Mouse (Mus musculus) naive thymus-derived CD4-positive, alpha-beta T cell, adult 2 months (primary cell): ENCODE measurements around the gene Olfr521.
"Not testable (repeated sequence)": the region's sequence is repeated elsewhere in the genome, so short reads cannot be mapped to it uniquely, and the experiment has no call there.

Experiments
- DNase-seq: peaks from one replicate; pipeline ENCODE4 v3.0.0-alpha.2; 2011; ENCODE audit warnings: low read depth

Gene Olfr521

DNA sequence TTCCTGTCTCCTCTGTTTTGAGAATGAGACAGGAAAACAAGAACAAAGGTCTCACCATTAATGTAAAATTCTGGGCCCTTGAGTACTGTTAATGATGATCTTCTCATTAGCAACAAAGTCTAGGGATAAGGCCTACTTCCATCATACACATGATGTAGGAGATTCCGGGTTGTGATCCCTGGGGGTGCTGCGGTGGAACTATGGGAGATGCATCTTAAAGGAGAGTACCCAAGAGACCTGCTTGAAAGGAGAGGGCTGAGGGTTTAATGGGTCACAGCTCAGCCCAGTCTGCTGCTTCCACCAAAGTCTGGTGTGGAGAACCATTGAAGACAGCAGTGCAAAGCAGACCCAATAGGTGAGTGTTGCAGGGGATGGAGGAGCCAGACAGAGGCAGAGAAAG lies at the start of gene Olfr521:
TSS of gene Olfr521 (plus strand) at position 301 of the 400 bp plus-strand sequence.
- DNase-seq, result no peak

DNA sequence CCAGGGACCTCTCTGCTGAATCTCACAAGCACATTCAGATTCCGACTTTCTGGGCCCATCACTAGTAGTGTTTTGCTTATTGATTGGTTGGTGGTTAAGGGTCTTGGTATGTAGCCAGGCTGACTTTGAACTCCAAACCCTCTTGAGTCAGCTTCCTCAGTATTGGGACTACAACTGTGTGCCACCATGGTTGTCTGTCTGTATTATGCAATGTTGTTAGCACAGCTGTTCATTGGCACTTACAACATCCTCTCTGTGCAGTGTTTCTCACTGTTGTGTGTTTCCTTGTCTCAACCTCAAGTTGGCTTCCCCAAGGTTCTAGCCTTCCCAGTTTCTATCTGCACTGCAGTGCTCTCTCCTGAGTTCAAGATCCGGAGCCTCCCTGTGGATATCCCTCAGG lies 46.8 kb upstream of the Olfr521 start:
- DNase-seq, result no peak

DNA sequence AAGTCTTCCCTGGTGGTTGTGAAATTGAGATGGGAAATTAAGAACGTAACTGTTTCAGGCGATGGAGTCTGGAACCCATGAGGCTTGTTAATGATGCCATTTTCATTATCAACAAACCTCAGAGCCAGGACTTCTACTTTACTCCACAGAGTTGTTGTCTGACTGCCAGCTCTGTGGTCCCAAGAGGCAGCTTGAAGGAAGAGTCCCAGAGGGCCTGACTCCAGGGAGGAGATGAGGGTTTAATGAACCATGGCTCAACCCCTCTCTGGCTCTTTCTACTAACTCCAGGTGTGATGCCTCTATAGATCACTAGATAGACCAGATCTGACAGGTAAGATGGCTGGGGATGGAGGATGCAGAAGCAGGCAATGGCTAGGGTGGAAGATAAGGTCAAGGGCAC lies 33.3 kb upstream of the Olfr521 start, which contains the start of gene Olfr520:
TSS of gene Olfr520 (plus strand) at position 301 of the 400 bp plus-strand sequence.
- no peak for DNase-seq

DNA sequence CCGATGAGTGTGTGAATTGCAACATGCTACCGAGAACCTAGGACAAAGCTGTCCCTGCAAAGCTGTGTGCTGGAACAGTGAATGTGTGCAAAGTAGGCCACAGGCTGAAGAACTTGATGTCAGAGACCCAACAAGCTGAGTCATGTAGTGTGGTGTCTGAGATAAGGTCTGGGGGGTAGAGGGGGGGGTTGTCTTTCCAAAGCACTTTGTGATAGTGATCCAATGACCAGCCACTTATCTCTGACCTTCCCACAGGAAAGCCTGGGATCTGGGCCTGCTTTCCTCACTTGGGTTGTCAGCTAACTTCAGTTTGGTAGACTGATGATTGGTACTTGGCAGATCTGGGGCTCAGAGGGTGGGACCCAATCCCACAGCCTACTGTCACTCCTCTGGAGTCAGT lies 28.7 kb upstream of the Olfr521 start:
- DNase-seq, result no peak

DNA sequence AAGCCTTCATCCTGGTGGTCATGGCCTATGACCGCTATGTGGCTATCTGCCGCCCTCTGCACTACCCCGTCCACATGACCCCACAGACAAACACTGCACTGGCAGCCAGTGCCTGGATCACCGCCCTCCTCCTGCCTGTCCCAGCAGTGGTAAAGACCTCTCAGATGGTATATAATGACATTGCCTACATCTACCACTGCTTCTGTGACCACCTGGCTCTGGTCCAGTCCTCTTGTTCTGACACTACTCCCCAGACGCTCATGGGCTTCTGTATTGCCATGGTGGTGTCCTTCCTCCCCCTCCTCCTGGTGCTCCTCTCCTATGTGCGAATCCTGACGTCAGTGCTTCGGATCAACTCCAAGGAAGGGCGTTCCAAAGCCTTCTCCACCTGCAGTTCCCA lies 27.8 kb upstream of the Olfr521 start:
- not testable (repeated sequence) for DNase-seq

DNA sequence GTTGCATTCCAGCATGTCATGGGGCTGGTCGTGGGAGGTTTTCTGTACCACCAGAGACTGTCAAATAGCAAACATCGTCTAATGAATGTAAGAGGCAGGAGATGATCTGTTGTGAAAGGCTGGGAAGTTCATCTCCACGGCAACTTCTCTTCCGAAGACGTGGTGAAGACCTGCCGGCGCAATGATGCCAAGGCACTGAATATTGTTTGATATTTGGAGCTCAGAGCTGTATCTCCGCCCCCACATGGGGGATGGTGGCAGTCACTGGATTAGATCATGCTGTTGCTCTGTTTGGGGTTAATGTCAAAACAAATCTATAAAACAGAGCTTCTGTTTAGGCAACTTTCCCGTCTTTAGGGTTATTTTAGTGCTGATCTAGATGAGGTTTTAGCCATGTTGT lies 24.0 kb upstream of the Olfr521 start:
- DNase-seq, result no peak

DNA sequence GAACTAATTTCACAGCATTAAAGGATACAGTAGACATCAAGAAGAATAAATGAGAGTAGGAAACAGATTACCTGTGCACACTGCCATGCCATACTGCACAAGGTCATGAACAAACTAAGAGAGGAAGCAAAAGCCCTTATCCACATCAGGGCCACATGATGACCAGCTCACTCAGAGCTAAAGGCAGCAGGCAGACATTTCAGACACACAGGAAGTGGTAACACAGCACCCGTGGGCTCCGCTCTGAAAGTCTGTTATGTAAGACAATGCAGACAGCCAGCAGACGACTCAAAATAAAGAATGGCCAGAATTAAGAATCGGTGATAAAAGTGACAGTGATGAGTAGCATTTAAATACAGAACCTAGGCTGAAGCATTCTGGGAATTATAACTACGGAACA lies 18.1 kb downstream of the Olfr521 start:
- peak; percentile 20 for DNase-seq

DNA sequence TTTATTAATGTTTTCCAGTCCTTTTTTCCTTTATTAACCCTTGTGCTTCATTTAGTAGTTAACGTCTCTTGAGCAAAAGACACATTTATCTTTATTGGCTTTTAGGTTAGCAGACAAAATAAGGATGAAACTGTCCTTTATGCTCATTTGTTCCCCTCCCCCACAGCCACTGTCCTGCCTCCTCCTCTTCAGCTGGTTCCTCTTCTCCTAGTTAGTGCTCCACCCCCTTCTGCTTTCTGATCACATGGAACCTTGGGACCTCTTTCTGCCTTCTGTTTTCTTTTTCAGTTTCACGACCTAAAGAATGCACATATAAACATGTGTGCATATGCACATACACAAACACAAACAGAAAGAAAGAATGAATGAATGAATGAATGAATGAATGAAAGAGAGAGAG lies 18.6 kb downstream of the Olfr521 start:
- DNase-seq, result no peak

DNA sequence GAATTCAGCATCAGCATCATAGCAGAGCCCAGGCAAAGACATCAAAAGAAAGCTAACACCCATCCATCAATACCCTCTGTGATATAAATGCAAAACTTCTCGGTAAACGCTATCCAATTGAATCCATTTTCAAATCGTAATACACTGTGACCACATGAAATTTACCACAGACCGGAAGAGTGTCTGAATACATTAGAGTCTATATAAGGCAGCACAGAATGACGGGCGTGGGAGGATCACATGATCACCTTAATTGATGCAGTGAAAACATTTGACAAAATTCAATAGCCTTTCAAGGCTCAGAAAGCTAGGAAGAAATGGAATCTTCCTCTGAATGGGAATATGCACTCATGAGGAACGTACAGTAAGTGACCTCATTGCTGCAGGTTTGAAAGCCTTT lies 20.1 kb downstream of the Olfr521 start:
- no peak for DNase-seq

DNA sequence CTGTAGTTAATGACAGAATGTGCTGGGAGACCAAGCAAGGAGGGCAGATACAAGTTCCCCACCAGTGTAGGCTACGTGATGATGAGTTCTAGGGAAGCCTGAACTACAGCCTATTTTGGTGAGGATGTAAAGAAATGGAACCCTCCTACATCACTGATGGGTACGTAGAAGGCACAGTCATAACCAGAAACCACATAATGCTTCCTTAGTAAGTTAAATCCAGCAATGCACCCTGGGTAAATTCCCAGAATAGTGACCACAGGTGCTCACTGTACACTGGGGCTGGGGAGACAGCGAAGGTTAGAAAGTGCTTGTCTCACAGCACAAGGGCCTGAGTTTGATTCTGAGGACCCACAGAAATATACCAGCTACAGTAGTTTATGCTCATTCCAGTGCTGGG lies 22.2 kb downstream of the Olfr521 start:
- DNase-seq, result no peak

DNA sequence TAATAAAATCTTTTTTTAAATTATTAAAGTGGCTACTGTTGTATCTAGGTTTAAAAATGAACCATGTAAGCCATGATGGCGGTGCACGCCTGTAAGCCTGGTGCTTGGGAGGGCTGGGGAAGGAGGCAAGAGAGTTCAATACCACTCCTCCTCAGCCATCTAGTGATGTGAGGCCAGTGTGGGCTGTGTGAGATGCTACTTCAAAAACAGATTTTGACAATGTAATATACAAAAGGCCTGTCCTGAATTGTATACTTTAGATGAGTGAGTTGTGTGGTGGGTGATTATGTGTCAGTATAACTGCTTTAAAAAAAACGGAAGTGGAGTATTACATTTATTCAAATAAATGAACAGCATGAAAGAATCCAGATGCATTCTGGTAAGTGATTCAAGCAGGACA lies 23.5 kb downstream of the Olfr521 start:
- no peak for DNase-seq

DNA sequence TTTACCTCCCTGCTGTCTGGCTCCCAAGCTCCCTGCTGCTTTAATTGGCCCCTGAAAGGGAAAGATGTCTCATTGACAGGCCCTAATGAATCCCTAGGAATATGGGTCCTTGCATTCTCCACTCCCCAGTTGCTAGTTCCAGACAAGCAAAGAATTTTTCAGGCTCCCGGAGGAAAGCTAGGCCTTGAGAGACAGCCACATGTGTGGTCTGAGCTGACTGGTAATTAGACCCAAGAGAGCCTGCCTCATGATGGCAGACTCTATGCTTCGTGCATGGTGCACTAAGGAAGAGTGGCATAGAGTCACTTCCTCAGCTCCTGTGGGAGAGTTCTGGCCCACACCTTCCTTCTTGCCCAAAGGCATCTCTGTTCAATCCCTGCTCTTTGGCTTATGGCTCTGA lies 24.6 kb downstream of the Olfr521 start:
- no peak for DNase-seq

DNA sequence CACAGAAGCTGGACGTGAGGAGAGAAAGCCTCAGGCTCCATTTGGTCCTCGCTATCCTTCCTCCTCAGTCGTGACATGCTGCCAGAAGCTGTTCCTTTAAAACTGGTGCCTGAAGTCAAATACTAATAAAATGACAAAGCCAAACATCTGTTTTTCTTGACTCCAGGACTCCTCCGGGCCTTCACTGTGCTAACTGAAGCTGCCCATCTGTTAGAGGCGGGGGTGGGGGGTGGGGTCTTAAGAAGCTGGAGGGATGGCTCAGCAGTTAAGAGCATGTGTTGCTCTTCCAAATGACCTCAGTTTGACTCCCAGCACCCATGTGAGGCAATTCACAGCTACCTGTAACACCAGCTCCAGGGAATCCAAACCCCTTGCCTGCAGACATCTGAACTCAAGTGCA lies 25.3 kb downstream of the Olfr521 start:
- DNase-seq, result no peak

DNA sequence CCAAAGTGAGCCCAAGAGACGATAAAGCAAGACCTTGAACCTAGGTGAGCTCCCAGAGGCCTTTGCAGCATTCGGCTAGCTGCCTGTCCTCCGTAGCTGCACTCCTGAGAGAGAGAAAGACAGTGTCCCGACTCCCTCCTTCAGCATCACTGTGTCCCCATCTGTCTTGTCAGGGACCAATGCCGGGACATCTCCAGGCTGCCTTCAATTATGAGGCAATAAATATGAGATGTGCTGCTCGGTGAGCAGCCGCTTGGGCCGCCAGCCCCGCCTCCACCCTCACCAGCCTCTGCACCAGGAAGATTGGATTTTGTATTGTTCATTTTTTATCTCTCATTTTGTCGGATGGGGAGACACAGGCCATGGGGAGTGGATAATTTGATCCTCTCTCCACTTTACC lies 27.5 kb downstream of the Olfr521 start:
- DNase-seq, result no peak

DNA sequence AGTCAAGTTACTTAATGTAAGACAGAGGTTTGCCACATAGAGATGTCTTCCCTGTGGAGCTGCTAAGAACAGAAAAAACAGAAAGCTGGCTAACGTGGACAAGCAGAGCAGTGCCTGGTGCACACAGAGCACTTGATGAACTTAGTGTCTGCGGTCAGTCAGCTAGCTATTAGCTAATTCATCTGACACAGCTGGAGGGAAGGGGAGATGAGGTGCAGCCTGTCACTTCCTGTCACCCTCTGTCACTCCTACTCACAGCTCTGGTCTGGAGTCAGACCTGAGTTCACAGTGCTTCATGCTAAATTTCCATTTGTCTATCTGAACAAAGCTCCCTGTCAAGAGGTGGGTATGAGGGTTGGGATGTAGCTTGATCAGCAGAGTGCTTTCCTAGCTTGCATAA lies 30.8 kb downstream of the Olfr521 start:
- no peak for DNase-seq

DNA sequence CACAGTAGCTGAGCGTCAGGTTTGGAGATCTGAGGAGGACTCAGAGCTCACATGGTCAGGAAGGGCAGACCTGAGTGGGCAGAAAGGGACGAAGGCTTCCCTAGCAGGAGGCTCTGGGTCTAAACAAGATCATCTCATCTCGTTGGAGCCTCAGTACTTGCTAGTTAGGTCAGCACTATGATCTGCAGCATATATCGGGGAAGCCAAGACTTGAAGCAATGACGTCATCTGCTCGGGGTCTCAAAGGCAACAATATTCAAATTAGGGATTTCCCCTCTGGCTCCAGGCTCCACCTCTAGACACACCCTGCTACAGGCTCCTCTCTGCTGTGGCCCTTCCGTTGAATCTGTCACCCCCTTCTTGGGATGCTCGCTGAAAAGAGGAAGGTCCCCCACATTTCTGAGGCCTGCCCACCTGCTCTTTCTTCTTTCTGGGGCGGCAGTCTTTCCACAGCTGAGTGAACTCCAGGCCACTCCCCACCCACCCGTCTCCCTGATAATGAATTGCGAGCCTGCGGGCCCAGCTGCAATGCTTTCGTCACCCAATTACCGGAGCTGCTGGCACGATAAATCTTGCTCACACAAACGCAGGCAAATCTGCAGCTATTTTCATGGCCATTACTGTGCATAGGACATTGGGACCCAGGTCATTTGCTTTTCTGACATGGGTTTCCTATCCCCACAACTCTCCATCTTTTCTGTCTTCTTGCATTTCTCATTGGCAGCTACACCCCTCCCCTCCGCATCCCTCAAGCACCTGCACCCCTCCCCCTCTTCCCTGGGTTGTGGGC lies 32.1 kb downstream of the Olfr521 start:
- DNase-seq, result peak; percentile 45

DNA sequence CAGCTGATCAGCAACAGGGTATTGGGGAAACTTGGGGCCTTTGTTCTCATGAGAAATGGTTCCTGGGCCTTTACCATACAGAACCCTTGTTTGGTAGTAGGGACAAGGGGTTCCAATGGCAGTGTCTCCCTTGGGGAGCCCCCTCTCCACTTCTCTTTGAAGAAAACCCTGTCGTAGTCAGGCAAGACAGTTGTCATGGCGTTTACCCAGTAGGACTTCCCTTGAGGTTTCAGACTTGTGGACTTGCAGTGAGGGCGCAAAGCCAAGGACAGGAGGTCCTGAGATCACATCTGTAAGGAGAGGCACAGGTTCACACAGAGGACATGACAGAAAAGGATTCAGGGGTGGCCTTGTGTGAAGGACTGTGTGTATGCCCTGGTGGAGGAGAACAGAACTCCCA lies 33.2 kb downstream of the Olfr521 start:
- DNase-seq, result no peak

DNA sequence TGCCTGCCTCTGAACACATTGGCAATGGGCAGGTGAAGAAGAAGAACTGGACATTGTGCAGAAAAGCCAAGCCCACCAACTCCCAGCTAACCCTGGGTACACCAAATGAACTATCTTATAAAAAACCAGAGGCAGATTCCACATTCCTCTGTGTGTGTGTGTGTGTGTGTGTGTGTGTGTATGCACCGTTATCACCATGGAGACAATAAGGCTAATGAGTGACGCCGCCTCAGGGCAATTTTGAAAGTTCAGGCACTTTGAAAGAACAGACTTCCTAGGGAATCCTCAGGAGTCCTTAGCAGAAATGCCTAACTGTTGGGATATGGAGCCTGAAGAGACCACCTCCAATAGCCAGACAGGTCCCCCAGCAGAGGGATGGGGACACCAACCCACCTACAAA lies 34.0 kb downstream of the Olfr521 start:
- no peak for DNase-seq

DNA sequence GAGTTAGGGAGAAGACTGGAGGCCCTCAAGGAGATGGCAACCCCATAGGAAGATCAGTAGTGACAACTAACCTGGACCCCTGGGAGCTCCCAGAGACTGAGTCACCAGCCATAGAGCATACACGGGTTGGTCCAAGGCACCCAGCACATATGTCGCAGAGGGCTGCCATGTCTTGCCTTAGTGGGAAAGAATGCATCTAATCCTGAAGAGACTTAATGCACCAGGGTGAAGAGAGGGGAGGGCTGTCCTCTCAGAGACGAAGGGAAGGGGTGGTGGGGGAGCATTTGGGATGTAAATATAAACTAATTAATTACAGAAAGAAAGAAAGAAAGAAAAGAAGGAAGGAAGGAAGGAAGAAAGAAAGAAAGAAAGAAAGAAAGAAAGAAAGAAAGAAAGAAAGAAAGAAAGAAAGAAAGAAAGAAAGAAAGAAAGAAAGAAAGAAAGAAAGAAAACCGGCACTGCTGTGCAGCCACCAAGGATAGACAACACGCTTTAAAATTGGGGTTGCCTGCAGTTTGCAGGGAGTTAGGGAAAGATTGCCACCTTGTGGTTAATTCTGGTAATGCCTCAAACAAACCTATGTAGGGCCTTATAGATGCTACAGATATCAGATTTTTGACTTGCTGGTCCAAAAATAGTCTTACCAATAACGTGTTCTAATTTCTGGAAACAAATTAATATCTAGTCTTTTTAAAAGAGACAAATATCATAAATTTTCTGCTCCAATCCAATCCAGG lies 34.8 kb downstream of the Olfr521 start:
- DNase-seq, result peak; percentile 89

DNA sequence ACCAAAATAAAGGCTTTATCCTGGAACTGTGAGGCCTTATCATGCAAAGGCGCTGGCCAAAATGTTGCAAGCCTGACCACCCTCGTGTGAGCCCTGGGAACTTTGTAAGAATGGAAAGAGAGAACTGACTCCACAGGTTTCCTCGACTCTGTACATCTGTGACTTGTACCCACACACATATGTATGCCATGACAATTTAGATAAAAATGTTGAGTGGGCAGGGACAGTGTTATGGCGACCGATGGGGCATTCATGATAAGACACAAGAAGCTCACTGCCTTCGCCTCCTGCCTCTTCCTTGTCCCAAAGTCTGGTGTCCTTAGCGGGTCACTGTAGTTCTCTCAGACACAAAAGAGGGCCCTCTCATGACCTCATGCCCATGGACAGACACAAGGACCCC lies 35.8 kb downstream of the Olfr521 start:
- no peak for DNase-seq

DNA sequence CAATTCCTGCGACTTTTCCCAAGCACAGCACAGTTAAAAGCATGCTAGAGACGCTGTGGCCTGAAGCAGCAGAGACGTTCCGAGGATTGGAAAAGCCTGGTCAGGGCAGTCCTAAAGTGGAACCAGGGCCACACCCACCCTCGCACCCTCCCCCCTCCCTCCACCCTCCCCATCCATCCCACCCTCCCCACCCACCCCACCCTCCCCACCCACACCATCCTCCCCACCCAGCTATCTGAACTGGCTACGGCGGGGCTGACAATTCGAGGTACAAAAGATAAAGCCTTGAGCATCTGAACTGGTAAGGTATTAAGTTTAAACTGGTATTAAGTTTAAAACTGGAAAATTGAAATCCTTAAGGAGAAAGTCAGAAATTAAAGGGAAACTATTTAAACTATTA lies 40.2 kb downstream of the Olfr521 start:
- DNase-seq, result no peak

DNA sequence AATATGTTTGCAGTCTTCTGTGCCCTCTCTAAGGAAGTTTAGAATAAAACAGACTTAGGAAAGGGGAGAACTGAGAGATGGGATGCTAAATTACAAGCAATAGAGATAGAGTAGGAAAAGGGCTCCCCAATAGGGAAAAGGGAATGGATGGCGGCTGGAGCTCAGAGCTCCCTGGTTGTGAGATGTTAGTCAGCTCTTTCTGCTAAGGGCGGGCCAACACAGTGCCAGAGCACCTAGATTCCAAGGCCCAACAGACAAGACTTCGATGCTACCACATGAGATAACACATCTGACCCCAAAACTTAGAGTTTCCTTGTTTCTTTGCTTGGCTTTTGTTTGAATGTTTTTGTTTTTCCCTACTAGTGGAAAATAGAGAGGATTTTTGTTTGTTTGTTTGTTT lies 40.7 kb downstream of the Olfr521 start:
- DNase-seq, result not testable (repeated sequence)

DNA sequence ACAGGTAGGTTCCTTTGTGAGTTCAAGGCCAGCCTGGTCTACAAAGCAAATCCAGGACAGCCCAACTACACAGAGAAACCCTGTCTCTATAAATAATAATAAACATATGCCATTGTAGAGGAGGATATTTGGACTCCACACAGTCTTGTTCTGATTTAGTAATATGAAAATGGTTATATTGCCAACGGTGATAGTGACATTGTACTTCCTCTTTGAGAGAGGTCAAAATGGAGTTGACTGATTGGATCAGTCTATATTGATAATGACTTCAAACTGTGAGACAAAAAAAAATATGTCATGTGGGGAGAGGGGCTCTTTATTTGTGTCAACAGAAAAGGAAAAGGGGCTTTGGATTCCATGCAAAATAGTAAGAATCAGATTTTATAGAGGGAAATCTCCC lies 42.0 kb downstream of the Olfr521 start:
- DNase-seq, result no peak

DNA sequence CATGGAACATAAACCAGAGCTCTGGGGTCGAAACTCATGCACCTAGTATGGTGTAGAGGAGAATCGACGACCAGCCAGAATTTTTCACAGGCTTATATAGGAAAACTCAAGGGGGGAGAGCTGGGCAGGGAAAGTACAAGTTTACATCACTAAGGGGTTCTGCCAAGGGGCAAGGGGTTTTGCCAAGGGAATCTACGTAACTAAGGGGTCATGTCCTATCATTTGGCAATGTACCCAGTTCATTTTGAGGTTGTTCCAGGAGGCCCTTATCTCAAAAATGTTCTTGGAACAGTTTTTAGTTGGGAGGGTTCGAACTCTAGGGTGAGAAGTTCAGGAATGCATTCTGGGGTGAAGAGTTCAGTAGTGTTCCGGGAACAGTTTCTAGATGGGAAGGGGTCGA lies 43.7 kb downstream of the Olfr521 start:
- not testable (repeated sequence) for DNase-seq
